In genomic region chr19:42071886-42072608, GRCm38 (mm10) we compare ENCODE assay signal across 19 mouse cellular contexts. TPM values are rescaled to one million over a fixed set of nuclear protein-coding genes. Genes with fewer than 3 reads are reported as not detected.
DNase-seq lines count a peak whose midpoint lies in the region; ATAC-seq and TF ChIP-seq lines count a peak whose summit lies in the region.
"Had no signal": no experiment of that assay in that cellular context is flagged by ENCODE, and none has a peak within 500 bp of the region (broad histone marks: within the 10 kb centered on the region; RNA-seq: fewer than 3 reads in every experiment).

No protein-coding gene starts in this region.

- no peak for TF ChIP-seq CTCF in stomach, postnatal 0 days (IDR thresholded peaks at IDR 0.05; ENCODE audit: low read depth)

- no peak overlapping the region for H3K9ac ChIP-seq in kidney, embryonic 14.5 days (ENCODE audit: low read depth, low read length)
- no peak overlapping the region for H3K9ac ChIP-seq in kidney, embryonic 15.5 days
- no peak overlapping the region for H3K9ac ChIP-seq in liver, embryonic 13.5 days
- H3K9ac ChIP-seq in stomach, postnatal 0 days (ENCODE audit: low read length): no peak overlapping the region
- H3K9ac ChIP-seq: embryonic facial prominence, embryonic 12.5 days; limb, embryonic 12.5 days; neural tube, embryonic 13.5 days had no signal

- peak; percentile 85 for DNase-seq in kidney, adult 11 months
- DNase-seq in liver, embryonic 13.5 days: no peak
- no peak for DNase-seq in stomach, postnatal 0 days (ENCODE audit: low spot score)
- DNase-seq in Muller cell, postnatal 12 days (ENCODE audit: inconsistent ontology term): no peak
- DNase-seq in thymus, postnatal 14 days: no peak
- DNase-seq: cerebellum, postnatal 25 days; gastrocnemius, postnatal 25 days had no signal

- no peaks in the 10 kb centered on the region for H3K4me1 ChIP-seq in kidney, embryonic 14.5 days (ENCODE audit: control insufficient read depth, insufficient read depth, low read length)
- H3K4me1 ChIP-seq in kidney, embryonic 15.5 days: 0 out of 2 replicates have a peak, but pooled peaks cover 3% of the 10 kb centered on the region
- H3K4me1 ChIP-seq in liver, embryonic 13.5 days (replicated peaks): peaks cover 14% of the 10 kb centered on the region; the same call in 1 of the 2 replicates
- H3K4me1 ChIP-seq in stomach, postnatal 0 days (replicated peaks; ENCODE audit: control insufficient read depth, insufficient read depth): no peaks in the 10 kb centered on the region
- H3K4me1 ChIP-seq: embryonic facial prominence, embryonic 12.5 days; neural tube, embryonic 13.5 days had no signal

- H3K4me3 ChIP-seq in kidney, embryonic 14.5 days (ENCODE audit: low read length): no peak overlapping the region
- H3K4me3 ChIP-seq in kidney, embryonic 15.5 days (replicated peaks): no peak overlapping the region
- no peak overlapping the region for H3K4me3 ChIP-seq in liver, embryonic 13.5 days (replicated peaks)
- H3K4me3 ChIP-seq in stomach, postnatal 0 days (ENCODE audit: low read depth, low read length): no peak overlapping the region
- H3K4me3 ChIP-seq: embryonic facial prominence, embryonic 12.5 days; hindbrain, embryonic 10.5 days; limb, embryonic 12.5 days; megakaryocyte, embryonic 14.5 days; neural tube, embryonic 13.5 days had no signal

- H3K27ac ChIP-seq in kidney, embryonic 14.5 days (ENCODE audit: low read depth, low read length): no peak overlapping the region
- no peak overlapping the region for H3K27ac ChIP-seq in kidney, embryonic 15.5 days
- peak overlapping the region; percentile 79 for H3K27ac ChIP-seq in liver, embryonic 13.5 days
- no peak overlapping the region for H3K27ac ChIP-seq in stomach, postnatal 0 days (replicated peaks)
- H3K27ac ChIP-seq: embryonic facial prominence, embryonic 12.5 days; hindbrain, embryonic 10.5 days; limb, embryonic 12.5 days; neural tube, embryonic 13.5 days had no signal

- ATAC-seq in kidney, embryonic 14.5 days (ENCODE audit: low FRiP score, low TSS enrichment): no peak
- 0 out of 2 replicates have a peak, but pooled peaks have one; percentile 47 for ATAC-seq in kidney, embryonic 15.5 days (replicated peaks; ENCODE audit: low FRiP score)
- peak; percentile 75 for ATAC-seq in liver, embryonic 13.5 days (ENCODE audit: low read depth)
- 0 out of 2 replicates have a peak, but pooled peaks have one; percentile 36 for ATAC-seq in stomach, postnatal 0 days (ENCODE audit: low FRiP score, low TSS enrichment)
- ATAC-seq in erythroid progenitor cell, adult 5-6 weeks (replicated peaks; ENCODE audit: low FRiP score, poor library complexity, severe bottlenecking): no peak
- ATAC-seq: lung, postnatal 0 days had no signal

- H3K27me3 ChIP-seq in kidney, embryonic 14.5 days (ENCODE audit: control insufficient read depth, insufficient read depth, low read length): no peaks in the 10 kb centered on the region
- no peaks in the 10 kb centered on the region for H3K27me3 ChIP-seq in kidney, embryonic 15.5 days
- H3K27me3 ChIP-seq in liver, embryonic 13.5 days: no peaks in the 10 kb centered on the region
- no peaks in the 10 kb centered on the region for H3K27me3 ChIP-seq in stomach, postnatal 0 days (ENCODE audit: control insufficient read depth, insufficient read depth, low read length)
- H3K27me3 ChIP-seq: embryonic facial prominence, embryonic 12.5 days; limb, embryonic 12.5 days; megakaryocyte, embryonic 14.5 days; neural tube, embryonic 13.5 days had no signal

- TF ChIP-seq EP300 in stomach, postnatal 0 days (optimal IDR thresholded peaks at IDR 0.05): no peak

- peaks cover 13% of the 10 kb centered on the region for H3K36me3 ChIP-seq in kidney, embryonic 14.5 days (ENCODE audit: control insufficient read depth, insufficient read depth, low read length)
- H3K36me3 ChIP-seq in kidney, embryonic 15.5 days: peaks cover 22% of the 10 kb centered on the region
- peaks cover 11% of the 10 kb centered on the region for H3K36me3 ChIP-seq in liver, embryonic 13.5 days
- H3K36me3 ChIP-seq in stomach, postnatal 0 days (ENCODE audit: control insufficient read depth, insufficient read depth, low read length): no peaks in the 10 kb centered on the region

- no peak overlapping the region for H3K4me2 ChIP-seq in kidney, embryonic 14.5 days (replicated peaks; ENCODE audit: low read depth, low read length)
- no peak overlapping the region for H3K4me2 ChIP-seq in kidney, embryonic 15.5 days
- no peak overlapping the region for H3K4me2 ChIP-seq in liver, embryonic 13.5 days
- no peak overlapping the region for H3K4me2 ChIP-seq in stomach, postnatal 0 days (replicated peaks; ENCODE audit: low read depth)
- H3K4me2 ChIP-seq: embryonic facial prominence, embryonic 12.5 days; limb, embryonic 12.5 days; neural tube, embryonic 13.5 days had no signal

- H3K9me3 ChIP-seq in kidney, embryonic 14.5 days (ENCODE audit: control insufficient read depth, low read length): no peaks in the 10 kb centered on the region
- H3K9me3 ChIP-seq in kidney, embryonic 15.5 days (replicated peaks): no peaks in the 10 kb centered on the region; the same call in 1 of the 2 replicates
- H3K9me3 ChIP-seq in liver, embryonic 13.5 days (replicated peaks): no peaks in the 10 kb centered on the region
- H3K9me3 ChIP-seq in stomach, postnatal 0 days (ENCODE audit: control insufficient read depth, low read length): no peaks in the 10 kb centered on the region
- H3K9me3 ChIP-seq: embryonic facial prominence, embryonic 12.5 days; hindbrain, embryonic 10.5 days; limb, embryonic 12.5 days; neural tube, embryonic 13.5 days had no signal

- 82% methylated on average over 15 of the region's 15 CpGs for WGBS in kidney, embryonic 14.5 days
- 82% methylated on average over 15 of the region's 15 CpGs for WGBS in kidney, embryonic 15.5 days
- WGBS in liver, embryonic 13.5 days (ENCODE audit: insufficient replicate concordance): 54% methylated on average over 15 of the region's 15 CpGs
- WGBS in stomach, postnatal 0 days: 76% methylated on average over 15 of the region's 15 CpGs

RNA-seq across cellular contexts. Expression of gene Morn4, which starts 14.1 kb away (rescaled TPM):
- 27.8 and 33.6 TPM in 2 replicates for polyA plus RNA-seq in kidney, embryonic 14.5 days (2014; fragmentation: Nextera tagmentation; extraction: Ambion mirVana)
- 29.6 TPM in 2 replicates for polyA plus RNA-seq in kidney, embryonic 15.5 days (2015; fragmentation: Nextera tagmentation; extraction: Ambion mirVana)
- polyA plus RNA-seq in liver, embryonic 13.5 days (2015; fragmentation: Nextera tagmentation; extraction: Ambion mirVana): 2.6 and 2.8 TPM in 2 replicates
- polyA plus RNA-seq in stomach, postnatal 0 days (2015; fragmentation: Nextera tagmentation; extraction: Ambion mirVana): 7.3 and 8.2 TPM in 2 replicates
- not detected in 2 replicates for total RNA-seq in erythroid progenitor cell, adult 5-6 weeks (2015; ENCODE audit: low replicate concordance)
- total RNA-seq in erythroid progenitor cell, adult 5-6 weeks (2017; ENCODE audit: low replicate concordance): not detected in 2 replicates

RNA-seq across cellular contexts. Expression of gene Pi4k2a, which starts 18.2 kb away (rescaled TPM):
- 26.0 and 37.8 TPM in 2 replicates for polyA plus RNA-seq in kidney, embryonic 14.5 days (2014; fragmentation: Nextera tagmentation; extraction: Ambion mirVana)
- polyA plus RNA-seq in kidney, embryonic 15.5 days (2015; fragmentation: Nextera tagmentation; extraction: Ambion mirVana): 27.4 and 27.7 TPM in 2 replicates
- polyA plus RNA-seq in liver, embryonic 13.5 days (2015; fragmentation: Nextera tagmentation; extraction: Ambion mirVana): 9.7 and 9.9 TPM in 2 replicates
- 20.8 and 21.6 TPM in 2 replicates for polyA plus RNA-seq in stomach, postnatal 0 days (2015; fragmentation: Nextera tagmentation; extraction: Ambion mirVana)
- 2.5 and 3.4 TPM in 2 replicates for total RNA-seq in erythroid progenitor cell, adult 5-6 weeks (2015; ENCODE audit: low replicate concordance)
- 2.1 and 3.3 TPM in 2 replicates for total RNA-seq in erythroid progenitor cell, adult 5-6 weeks (2017; ENCODE audit: low replicate concordance)

RNA-seq across cellular contexts. Expression of gene 4933411K16Rik, which starts 20.0 kb away (rescaled TPM):
- polyA plus RNA-seq in kidney, embryonic 14.5 days (2014; fragmentation: Nextera tagmentation; extraction: Ambion mirVana): 0.33 and 0.61 TPM in 2 replicates
- polyA plus RNA-seq in kidney, embryonic 15.5 days (2015; fragmentation: Nextera tagmentation; extraction: Ambion mirVana): 0.54 and 0.62 TPM in 2 replicates
- 0.15 TPM in 1 of 2 replicates, not detected in the other for polyA plus RNA-seq in liver, embryonic 13.5 days (2015; fragmentation: Nextera tagmentation; extraction: Ambion mirVana)
- polyA plus RNA-seq in stomach, postnatal 0 days (2015; fragmentation: Nextera tagmentation; extraction: Ambion mirVana): not detected in 2 replicates
- total RNA-seq in erythroid progenitor cell, adult 5-6 weeks (2015; ENCODE audit: low replicate concordance): not detected in 2 replicates
- total RNA-seq in erythroid progenitor cell, adult 5-6 weeks (2017; ENCODE audit: low replicate concordance): not detected in 2 replicates
- polyA plus RNA-seq: embryonic facial prominence, embryonic 12.5 days; heart, embryonic 14.5 days; hindbrain, embryonic 10.5 days; intestine, embryonic 14.5 days; limb, embryonic 12.5 days; neural tube, embryonic 13.5 days; stomach, embryonic 14.5 days had no signal

RNA-seq across cellular contexts. Expression of gene Hoga1, which starts 26.6 kb away (rescaled TPM):
- 7.2 and 9.8 TPM in 2 replicates for polyA plus RNA-seq in kidney, embryonic 14.5 days (2014; fragmentation: Nextera tagmentation; extraction: Ambion mirVana)
- 19.7 and 21.1 TPM in 2 replicates for polyA plus RNA-seq in kidney, embryonic 15.5 days (2015; fragmentation: Nextera tagmentation; extraction: Ambion mirVana)
- polyA plus RNA-seq in liver, embryonic 13.5 days (2015; fragmentation: Nextera tagmentation; extraction: Ambion mirVana): 21.6 and 21.9 TPM in 2 replicates
- 1.6 and 1.8 TPM in 2 replicates for polyA plus RNA-seq in stomach, postnatal 0 days (2015; fragmentation: Nextera tagmentation; extraction: Ambion mirVana)
- total RNA-seq in erythroid progenitor cell, adult 5-6 weeks (2015; ENCODE audit: low replicate concordance): not detected in 2 replicates
- total RNA-seq in erythroid progenitor cell, adult 5-6 weeks (2017; ENCODE audit: low replicate concordance): not detected in 2 replicates

RNA-seq across cellular contexts. Expression of gene Ankrd2, which starts 36.2 kb away (rescaled TPM):
- not detected in 2 replicates for polyA plus RNA-seq in kidney, embryonic 14.5 days (2014; fragmentation: Nextera tagmentation; extraction: Ambion mirVana)
- polyA plus RNA-seq in kidney, embryonic 15.5 days (2015; fragmentation: Nextera tagmentation; extraction: Ambion mirVana): 0.35 TPM in 1 of 2 replicates, not detected in the other
- polyA plus RNA-seq in liver, embryonic 13.5 days (2015; fragmentation: Nextera tagmentation; extraction: Ambion mirVana): 0.15 and 0.16 TPM in 2 replicates
- 0.11 and 0.12 TPM in 2 replicates for polyA plus RNA-seq in stomach, postnatal 0 days (2015; fragmentation: Nextera tagmentation; extraction: Ambion mirVana)
- total RNA-seq in erythroid progenitor cell, adult 5-6 weeks (2015; ENCODE audit: low replicate concordance): not detected in 2 replicates
- total RNA-seq in erythroid progenitor cell, adult 5-6 weeks (2017; ENCODE audit: low replicate concordance): not detected in 2 replicates
- polyA plus RNA-seq: heart, embryonic 14.5 days; hindbrain, embryonic 10.5 days had no signal

Comparison
In these comparisons a context has a peak if more than half of its experiments do, and no peak if none do; other contexts are left out.
1. ATAC-seq: peak in kidney, embryonic 15.5 days (single experiment), liver, embryonic 13.5 days (single experiment) and stomach, postnatal 0 days (single experiment); none in kidney, embryonic 14.5 days (single experiment) and erythroid progenitor cell, adult 5-6 weeks (single experiment).